Mouse (Mus musculus) gastrocnemius, postnatal 4 days (tissue): ENCODE data around the gene Gm21961. TPM values are rescaled to one million over a fixed set of nuclear protein-coding genes. Genes with fewer than 3 reads are reported as not detected.
"Not testable (repeated sequence)": the region's sequence is repeated elsewhere in the genome, so short reads cannot be mapped to it uniquely, and the experiment has no call there.

Source experiments
- DNase-seq, 2 experiments: peaks; one replicate each; pipeline ENCODE4 v3.0.0; 2021 to 2022; ENCODE audit warnings: low spot score in 2 of 2, mixed read lengths in 2 of 2
- long read RNA-seq, 2 experiments: library from polyadenylated mRNA; stranded (forward); transcript quantifications; one replicate each; pipeline ENCODE4 v2.0.0; 2021
- total RNA-seq, 2 experiments: library from RNA; stranded (reverse); gene quantifications; 2 replicates each; pipeline ENCODE4 v1.2.3; 2021

Gm21961 gene
- not detected for total RNA-seq
- long read RNA-seq, experiment 1 = 0 reads
- long read RNA-seq, experiment 2 = 0 reads

- DNase-seq = no peak
Observed at GRCm38 (mm10) chr15:65014804-65015203, at the start of gene Gm21961. Gene Gm21961, minus strand, starts transcription at chr15:65014904.

- no peak for DNase-seq
Observed at GRCm38 (mm10) chr15:65041999-65042398, 27.3 kb upstream of the Gm21961 start.

- DNase-seq = not testable (repeated sequence)
Observed at GRCm38 (mm10) chr15:65039216-65039615, 24.5 kb upstream of the Gm21961 start.

GRCm38 (mm10) chr15:65017971-65018370 is 3.3 kb upstream of the Gm21961 start:
- no peak for DNase-seq

- no peak for DNase-seq
Observed at GRCm38 (mm10) chr15:65006177-65006576, 8.5 kb downstream of the Gm21961 start.

- DNase-seq = no peak
Observed at GRCm38 (mm10) chr15:64994498-64994897, 20.2 kb downstream of the Gm21961 start.

- no peak for DNase-seq
Observed at GRCm38 (mm10) chr15:64979976-64980375, 34.7 kb downstream of the Gm21961 start.

- no peak for DNase-seq
Observed at GRCm38 (mm10) chr15:64976044-64976805, 38.5 kb downstream of the Gm21961 start.

Other genes with a start within 250 kb of the Gm21961 start
- not detected for gene Gm21798, start 197.2 kb downstream of the Gm21961 start, total RNA-seq